Comparison of ENCODE assay signal across 38 mouse cellular contexts in the genomic region with DNA sequence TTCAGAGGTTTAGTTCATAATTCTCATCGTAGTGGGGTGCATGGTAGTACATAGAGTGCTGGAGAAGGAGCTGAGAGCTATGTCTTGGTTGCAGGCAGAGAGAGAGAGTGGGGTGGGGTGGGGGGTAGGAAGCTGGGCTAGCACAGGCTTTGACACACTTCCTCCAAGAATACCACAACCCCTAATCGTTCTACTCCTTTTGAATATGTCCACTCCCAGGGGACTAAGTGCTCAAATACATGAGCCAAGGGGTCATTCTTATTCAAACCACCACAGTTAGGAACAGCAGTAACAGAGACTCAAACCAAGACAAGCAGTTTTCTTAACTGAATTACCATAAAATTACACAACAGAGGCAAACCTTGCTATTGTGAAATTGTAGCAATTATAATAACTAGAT. TPM values are rescaled to one million over a fixed set of nuclear protein-coding genes. Genes with fewer than 3 reads are reported as not detected.
"Had no signal": no experiment of that assay in that cellular context is flagged by ENCODE, and none has a peak within 500 bp of the region (broad histone marks: within the 10 kb centered on the region; RNA-seq: fewer than 3 reads in every experiment).

No protein-coding gene starts in this region.

- H3K27ac ChIP-seq: gastrocnemius, adult 2 months; heart, embryonic 13.5 days; heart, embryonic 15.5 days; hindbrain, embryonic 13.5 days; hindbrain, embryonic 15.5 days; hindbrain, postnatal 0 days; kidney, embryonic 15.5 days; kidney, postnatal 0 days; layer of hippocampus, adult 2 months; limb, embryonic 10.5 days; limb, embryonic 12.5 days; liver, embryonic 13.5 days; liver, embryonic 15.5 days had no signal

- H3K4me1 ChIP-seq: heart, embryonic 13.5 days; heart, embryonic 15.5 days; hindbrain, embryonic 13.5 days; hindbrain, embryonic 15.5 days; limb, embryonic 12.5 days; liver, embryonic 13.5 days; liver, embryonic 15.5 days had no signal

- H3K4me3 ChIP-seq: gastrocnemius, adult 2 months; heart, embryonic 13.5 days; heart, embryonic 15.5 days; hindbrain, embryonic 13.5 days; hindbrain, embryonic 15.5 days; kidney, embryonic 15.5 days; layer of hippocampus, adult 2 months; limb, embryonic 10.5 days; limb, embryonic 12.5 days; liver, embryonic 13.5 days; liver, embryonic 15.5 days had no signal

- H3K27me3 ChIP-seq: hindbrain, embryonic 15.5 days had no signal

- H3K36me3 ChIP-seq: heart, embryonic 13.5 days; heart, embryonic 15.5 days; hindbrain, embryonic 13.5 days; hindbrain, embryonic 15.5 days; kidney, embryonic 15.5 days; limb, embryonic 10.5 days; limb, embryonic 12.5 days; liver, embryonic 13.5 days; liver, embryonic 15.5 days had no signal

- H3K9me3 ChIP-seq: heart, embryonic 13.5 days; heart, embryonic 15.5 days; hindbrain, embryonic 13.5 days; hindbrain, embryonic 15.5 days; kidney, embryonic 15.5 days; limb, embryonic 10.5 days; limb, embryonic 12.5 days; liver, embryonic 13.5 days; liver, embryonic 15.5 days had no signal

- DNase-seq: gastrocnemius, adult 2 months; gastrocnemius, postnatal 10 days; gastrocnemius, postnatal 25 days; heart, adult 18-20 months; heart, postnatal 14 days; heart, postnatal 36 days; kidney, adult 11 months; kidney, adult 2 months; kidney, adult 9 months; kidney, postnatal 14 days; kidney, postnatal 4 days; liver; liver, embryonic 13.5 days had no signal

- ATAC-seq: hindbrain, postnatal 0 days; intestine, embryonic 16.5 days had no signal

RNA-seq across cellular contexts. Expression of gene Btnl1, which starts 9.7 kb away (rescaled TPM):
- total RNA-seq: gastrocnemius, adult 2 months; gastrocnemius, postnatal 10 days; gastrocnemius, postnatal 25 days; gastrocnemius, postnatal 4 days; heart, adult 18-20 months; heart, adult 8-10 months; heart, postnatal 14 days; heart, postnatal 36 days; hematopoietic stem cell, adult 5-6 weeks; hindbrain, postnatal 0 days; layer of hippocampus, adult 2 months; layer of hippocampus, postnatal 10 days; layer of hippocampus, postnatal 25 days; left cerebral cortex, adult 8-10 months; left cerebral cortex, postnatal 14 days; left cerebral cortex, postnatal 36 days had no signal
- polyA plus RNA-seq: heart, embryonic 11.5 days; heart, embryonic 13.5 days; heart, embryonic 15.5 days; heart, postnatal 0 days; hindbrain, embryonic 11.5 days; hindbrain, embryonic 13.5 days; hindbrain, embryonic 15.5 days; hindbrain, postnatal 0 days; kidney, adult 2 months; kidney, embryonic 15.5 days; kidney, postnatal 0 days; limb, embryonic 10.5 days; limb, embryonic 12.5 days; limb, embryonic 14.5 days; liver, embryonic 11.5 days; liver, embryonic 13.5 days; liver, embryonic 15.5 days had no signal

RNA-seq across cellular contexts. Expression of gene BC051142, which starts 12.0 kb away (rescaled TPM):
- total RNA-seq: gastrocnemius, postnatal 25 days; heart, adult 18-20 months; heart, postnatal 36 days had no signal
- polyA plus RNA-seq: heart, embryonic 11.5 days; heart, embryonic 15.5 days; liver, embryonic 15.5 days had no signal

RNA-seq across cellular contexts. Expression of gene Btnl2, which starts 32.0 kb away (rescaled TPM):
- total RNA-seq: hematopoietic stem cell, adult 5-6 weeks; hindbrain, postnatal 0 days had no signal
- polyA plus RNA-seq: heart, embryonic 11.5 days; heart, embryonic 13.5 days; heart, embryonic 15.5 days; heart, postnatal 0 days; hindbrain, embryonic 11.5 days; hindbrain, embryonic 13.5 days; limb, embryonic 10.5 days; limb, embryonic 12.5 days; liver, embryonic 11.5 days had no signal
